Mouse (Mus musculus) G1E (cell line): ENCODE data around the gene Wnt11. TPM values are rescaled to one million over a fixed set of nuclear protein-coding genes. Genes with fewer than 3 reads are reported as not detected.

Source experiments
- ATAC-seq: 2 replicates; pipeline ENCODE4 v1.8.0; 2016; ENCODE audit warnings: mild to moderate bottlenecking; ENCODE audit not compliant: insufficient number of reproducible peaks, poor library complexity, low FRiP score, severe bottlenecking; ENCODE audit errors: extremely low read depth
- DNase-seq: peaks from one replicate; pipeline ENCODE4 v3.0.0; 2012; ENCODE audit warnings: low spot score
- H3K27me3 ChIP-seq: 2 replicates; pipeline ENCODE4 v1.6.1; 2012; ENCODE audit warnings: mild to moderate bottlenecking, low read length, inconsistent platforms; ENCODE audit not compliant: insufficient read depth
- H3K36me3 ChIP-seq: replicated peaks from 2 replicates; pipeline ENCODE3; 2012; ENCODE audit warnings: mild to moderate bottlenecking, inconsistent platforms
- H3K4me1 ChIP-seq: 2 replicates; pipeline ENCODE4 v1.6.1; 2012; ENCODE audit warnings: low read depth, low read length, inconsistent platforms, mixed read lengths; ENCODE audit not compliant: insufficient read depth
- H3K4me3 ChIP-seq: 2 replicates; pipeline ENCODE4 v1.5.1; 2012; ENCODE audit warnings: low read depth, mild to moderate bottlenecking, inconsistent platforms, low read length, moderate library complexity, mixed read lengths
- H3K9me3 ChIP-seq: replicated peaks from 2 replicates; pipeline ENCODE4 v1.6.1; 2012; ENCODE audit warnings: inconsistent platforms
- CTCF ChIP-seq: IDR thresholded peaks from 2 replicates; pipeline ENCODE4 v1.5.1; 2012; ENCODE audit warnings: low read depth, low read length, inconsistent platforms, mixed read lengths
- GATA1 ChIP-seq: IDR thresholded peaks from 2 replicates; pipeline ENCODE4 v1.6.1; 2012; ENCODE audit warnings: borderline replicate concordance, low read length, inconsistent platforms, mixed read lengths
- GATA2 ChIP-seq: IDR thresholded peaks from 2 replicates; pipeline ENCODE4 v1.6.1; 2012; ENCODE audit warnings: low read depth, low read length, inconsistent platforms, borderline replicate concordance
- POLR2AphosphoS5 ChIP-seq: IDR thresholded peaks from 2 replicates; pipeline ENCODE4 v1.6.1; 2012; ENCODE audit warnings: low read depth, low read length, inconsistent platforms; ENCODE audit not compliant: insufficient replicate concordance
- TAL1 ChIP-seq: conservative IDR thresholded peaks from 2 replicates; pipeline ENCODE4 v1.6.1; 2012; ENCODE audit warnings: low read depth, low read length, inconsistent platforms, mixed read lengths
- polyA plus RNA-seq: library from polyadenylated mRNA; stranded (reverse); fragments of >175 nt; gene quantifications from 2 replicates; pipeline ENCODE4 v1.2.3, GENCODE M21; 2012
- total RNA-seq, 2 experiments: library from RNA; stranded (forward) in 1 of 2; stranded (reverse) in 1 of 2; fragments of 200-1000 nt in 1 of 2; fragments of >200 nt in 1 of 2; fragmentation: Nextera tagmentation in 1 of 2; gene quantifications; 2 replicates each; pipeline ENCODE4 v1.2.3; 2014 to 2017

The Wnt11 gene
- not detected in 2 replicates for total RNA-seq (2014; fragmentation: Nextera tagmentation)
- not detected in 2 replicates for total RNA-seq (2017)
- not detected in 2 replicates for polyA plus RNA-seq

DNA sequence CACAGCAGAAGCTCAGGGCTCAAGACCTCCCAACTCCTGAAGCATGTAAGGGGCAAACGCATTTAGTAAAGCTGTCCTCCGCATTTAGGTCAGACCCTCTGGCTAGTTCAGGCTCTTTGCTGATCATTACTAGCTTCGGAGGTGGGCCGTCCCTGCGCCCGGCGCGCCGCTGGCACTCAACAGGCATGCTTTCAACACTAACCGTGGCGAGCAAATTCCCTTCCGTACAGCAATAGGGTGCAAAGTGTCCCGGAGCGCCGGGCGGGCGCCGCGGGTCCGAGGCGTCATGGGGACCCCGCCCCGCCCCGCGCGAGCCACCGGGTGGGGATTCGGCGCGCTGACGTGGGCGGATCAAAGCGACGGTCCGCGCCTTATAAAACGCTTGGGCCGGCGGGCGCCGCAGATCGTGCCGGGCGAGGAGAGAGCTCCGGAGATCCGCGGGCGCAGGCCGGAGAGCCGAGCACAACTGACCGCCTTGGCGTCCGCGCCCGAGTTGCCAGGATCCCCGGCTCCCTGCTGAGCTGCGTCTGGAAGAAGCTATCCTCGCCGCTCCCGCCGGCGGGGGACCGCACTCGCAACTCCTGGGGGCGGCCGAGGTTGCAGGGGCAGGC is at the start of gene Wnt11:
Wnt11 (plus strand) TSS at position 402 of the 611 bp plus-strand sequence.
- H3K4me1 ChIP-seq: no peaks in the 10 kb centered on the region
- no peak for TF ChIP-seq TAL1
- TF ChIP-seq GATA2: no peak
- TF ChIP-seq GATA1: no peak
- TF ChIP-seq CTCF: no peak
- no peak for TF ChIP-seq POLR2AphosphoS5
- no peak within 1 kb of the TSS for H3K4me3 ChIP-seq
- ATAC-seq (no peak), DNase-seq (no peak)
- peaks cover 49% of the 10 kb centered on the region for H3K27me3 ChIP-seq
- no peaks in the 10 kb centered on the region for H3K36me3 ChIP-seq
- no peaks in the 10 kb centered on the region for H3K9me3 ChIP-seq

DNA sequence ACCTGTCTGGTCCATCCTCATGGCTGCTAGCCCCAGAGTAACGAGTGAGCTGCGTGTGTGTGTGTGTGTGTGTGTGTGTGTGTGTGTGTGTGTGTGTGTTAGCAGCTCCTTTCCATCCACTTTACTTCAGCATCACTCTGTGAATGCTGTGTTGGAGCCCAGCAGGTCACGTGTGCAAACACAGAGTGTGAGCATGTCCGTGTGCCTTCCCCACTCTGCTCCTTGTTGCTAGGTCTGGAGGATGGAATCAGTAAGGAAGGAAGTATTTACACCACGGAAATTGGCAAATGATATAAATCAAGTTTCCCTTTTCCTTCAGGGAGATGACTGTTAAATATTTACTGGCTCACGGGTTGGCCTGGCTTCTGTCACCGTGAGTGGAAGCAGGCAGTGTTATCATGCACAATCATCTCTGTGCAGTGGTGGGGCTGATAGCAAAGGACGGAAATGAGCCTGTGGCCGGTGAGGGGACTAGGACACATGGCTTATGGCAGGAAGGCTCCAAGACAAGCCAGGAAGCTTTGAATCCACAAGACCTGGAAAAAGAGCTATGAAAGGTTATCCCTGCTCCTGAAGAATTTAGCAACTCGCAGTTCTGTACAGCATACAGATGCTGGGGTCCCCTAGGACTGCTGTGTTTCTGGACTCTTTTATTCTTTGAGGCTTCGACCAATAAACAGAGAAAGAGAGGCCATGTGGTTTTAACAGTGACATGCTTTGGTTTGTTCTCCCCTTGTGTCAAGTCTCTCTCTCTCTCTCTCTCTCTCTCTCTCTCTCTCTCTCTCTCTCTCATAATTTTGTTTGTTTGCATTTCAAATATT is 47.9 kb upstream of the Wnt11 start:
- ATAC-seq (no peak), DNase-seq (no peak)
- Histone ChIP-seq H3K9me3 (no peaks in the 10 kb centered on the region), H3K36me3 (no peaks in the 10 kb centered on the region), H3K4me1 (peaks cover 2% of the 10 kb centered on the region; the same call in 1 of the 2 replicates), H3K27me3 (peaks cover 21% of the 10 kb centered on the region), H3K4me3 (no peak overlapping the region)
- no peak for TF ChIP-seq TAL1

DNA sequence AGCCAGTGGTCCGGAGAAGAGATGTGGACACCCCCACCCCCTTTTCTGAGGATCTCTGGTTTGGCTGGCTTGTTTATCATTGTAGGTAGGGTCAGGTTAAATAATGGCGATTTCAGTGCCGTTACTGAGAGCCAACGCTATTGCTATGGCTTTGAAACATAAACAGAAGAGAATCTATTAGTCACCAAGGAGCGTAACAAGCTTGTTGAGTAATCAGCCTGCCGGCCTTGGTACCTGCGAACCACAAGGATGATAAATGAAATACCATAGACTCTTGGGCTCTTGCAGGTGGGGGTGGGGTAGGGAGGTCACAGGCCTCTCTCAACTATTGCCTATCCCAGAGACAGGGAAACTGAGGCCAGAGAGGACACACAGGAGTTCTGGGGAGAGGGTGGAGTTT is 46.2 kb upstream of the Wnt11 start:
- Histone ChIP-seq H3K9me3 (no peaks in the 10 kb centered on the region), H3K4me1 (peaks cover 2% of the 10 kb centered on the region; the same call in 1 of the 2 replicates), H3K36me3 (no peaks in the 10 kb centered on the region), H3K4me3 (no peak overlapping the region), H3K27me3 (peaks cover 21% of the 10 kb centered on the region)
- no peak for DNase-seq
- no peak for TF ChIP-seq GATA2
- ATAC-seq: no peak

DNA sequence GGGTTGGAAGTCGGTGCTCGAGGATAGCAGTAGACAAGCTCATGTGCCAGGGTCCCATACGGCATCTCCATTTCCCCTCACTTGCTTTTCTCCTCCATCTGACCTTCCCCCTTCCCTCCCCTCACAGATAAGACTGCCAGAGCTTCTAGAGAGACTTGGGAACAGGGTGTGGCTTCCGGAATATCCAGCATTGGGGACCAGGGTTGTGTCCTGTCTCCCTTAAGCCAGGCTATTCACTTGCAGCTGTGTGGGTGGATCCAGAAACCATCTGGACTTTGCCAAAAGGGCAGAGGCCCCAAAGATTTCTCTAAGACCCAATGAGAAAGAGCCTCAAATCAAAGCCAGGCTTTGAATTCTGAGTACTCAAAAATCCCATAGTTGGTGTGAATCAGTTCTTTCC is 45.8 kb upstream of the Wnt11 start:
- peaks cover 21% of the 10 kb centered on the region for H3K27me3 ChIP-seq
- DNase-seq: no peak
- TF ChIP-seq TAL1 (no peak), CTCF (no peak), POLR2AphosphoS5 (no peak), GATA2 (no peak), GATA1 (no peak)
- H3K4me3 ChIP-seq: no peak overlapping the region
- no peaks in the 10 kb centered on the region for H3K9me3 ChIP-seq
- H3K36me3 ChIP-seq: no peaks in the 10 kb centered on the region
- ATAC-seq: no peak
- H3K4me1 ChIP-seq: peaks cover 2% of the 10 kb centered on the region; the same call in 1 of the 2 replicates

DNA sequence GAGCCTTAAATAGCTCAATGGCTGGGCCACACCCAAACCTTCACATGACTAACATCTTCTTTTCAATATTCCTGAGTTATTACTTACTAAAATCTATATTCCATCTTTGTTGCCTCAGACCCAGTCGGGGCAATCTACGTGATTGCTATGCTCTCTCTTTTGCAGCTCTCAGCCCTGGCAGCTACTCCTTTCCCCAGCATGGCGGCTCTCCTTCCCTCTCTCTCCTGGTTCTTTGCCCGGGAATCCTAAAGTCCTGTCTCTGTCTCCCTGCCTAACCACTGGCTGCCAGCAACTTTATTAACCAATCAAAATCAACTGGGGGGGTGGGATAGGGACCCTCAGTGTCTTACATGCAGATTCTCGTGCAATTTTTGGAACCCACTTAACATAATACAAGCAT is 43.0 kb upstream of the Wnt11 start:
- ATAC-seq (no peak), DNase-seq (no peak)
- no peak overlapping the region for H3K4me3 ChIP-seq
- H3K9me3 ChIP-seq: no peaks in the 10 kb centered on the region
- TF ChIP-seq CTCF (no peak), POLR2AphosphoS5 (no peak), GATA1 (no peak), TAL1 (no peak), GATA2 (no peak)
- no peaks in the 10 kb centered on the region for H3K4me1 ChIP-seq
- H3K27me3 ChIP-seq: peaks cover 19% of the 10 kb centered on the region
- H3K36me3 ChIP-seq: no peaks in the 10 kb centered on the region

DNA sequence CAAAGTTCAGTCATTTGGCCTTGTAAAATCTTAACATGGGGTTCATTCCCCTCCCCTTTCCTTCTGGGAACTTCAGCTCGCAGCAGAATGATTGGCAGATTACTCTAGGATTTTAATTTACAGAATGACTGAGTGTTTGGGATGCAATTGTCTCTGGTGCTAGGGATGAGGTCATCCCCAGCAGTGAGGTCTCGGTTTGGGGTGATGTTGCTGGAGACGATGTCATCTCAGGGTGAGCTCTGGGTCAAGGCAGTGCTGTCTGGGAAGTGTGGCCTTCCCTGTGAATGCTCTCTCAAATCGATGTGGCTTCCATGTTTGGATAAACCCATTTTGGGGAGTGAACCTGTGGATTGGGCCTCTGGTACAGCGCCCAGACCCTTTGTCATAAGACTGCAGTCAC is 41.1 kb upstream of the Wnt11 start:
- no peak for TF ChIP-seq CTCF
- TF ChIP-seq GATA1: no peak
- no peak for TF ChIP-seq GATA2
- TF ChIP-seq TAL1: no peak
- no peak for TF ChIP-seq POLR2AphosphoS5
- H3K27me3 ChIP-seq: peaks cover 21% of the 10 kb centered on the region; the same call in 1 of the 2 replicates
- no peak for DNase-seq

More for the DNA sequence above, 41.1 kb upstream of the Wnt11 start:
- Histone ChIP-seq H3K36me3 (no peaks in the 10 kb centered on the region), H3K9me3 (no peaks in the 10 kb centered on the region), H3K4me3 (no peak overlapping the region), H3K4me1 (no peaks in the 10 kb centered on the region)
- ATAC-seq: no peak
